ENCODE assay signal across 8 mouse cellular contexts in genomic region chr5:118321719-118322455, GRCm38 (mm10).
DNase-seq lines count a peak whose midpoint lies in the region; ATAC-seq lines count a peak whose summit lies in the region.

No protein-coding gene starts in this region.

- peaks cover 4% of the 10 kb centered on the region; the same call in 1 of the 2 replicates for H3K27me3 ChIP-seq in midbrain, embryonic 11.5 days (ENCODE audit: control insufficient read depth, insufficient read depth, low read length)
- peaks cover 57% of the 10 kb centered on the region for H3K27me3 ChIP-seq in midbrain, embryonic 10.5 days (ENCODE audit: low read depth, poor library complexity, severe bottlenecking)
- H3K27me3 ChIP-seq in forebrain, embryonic 12.5 days, result peaks cover 27% of the 10 kb centered on the region
- H3K27me3 ChIP-seq in limb, embryonic 10.5 days (ENCODE audit: low read depth, poor library complexity, severe bottlenecking), result peaks cover 61% of the 10 kb centered on the region
- H3K27me3 ChIP-seq in stomach, embryonic 15.5 days (replicated peaks), result 0 out of 2 replicates have a peak, but pooled peaks cover 7% of the 10 kb centered on the region

- 65% methylated on average over 18 of the region's 18 CpGs for WGBS in midbrain, embryonic 11.5 days
- WGBS in midbrain, embryonic 10.5 days, result 69% methylated on average over 18 of the region's 18 CpGs
- WGBS in forebrain, embryonic 12.5 days, result 32% methylated on average over 18 of the region's 18 CpGs
- WGBS in limb, embryonic 10.5 days, result 69% methylated on average over 18 of the region's 18 CpGs
- WGBS in stomach, embryonic 15.5 days, result 32% methylated on average over 18 of the region's 18 CpGs

- DNase-seq in midbrain, embryonic 11.5 days (ENCODE audit: low spot score, missing footprints), result peak; percentile 86
- DNase-seq in midbrain, embryonic 10.5 days (ENCODE audit: low spot score), result no peak
- no peak for DNase-seq in limb, embryonic 10.5 days (ENCODE audit: low spot score)
- DNase-seq in cerebellum, adult 11-12 months, result no peak
- no peak for DNase-seq in thymus, postnatal 0 days (ENCODE audit: low spot score)

- no peaks in the 10 kb centered on the region for H3K9me3 ChIP-seq in midbrain, embryonic 11.5 days (ENCODE audit: control insufficient read depth, low read length)
- H3K9me3 ChIP-seq in midbrain, embryonic 10.5 days (replicated peaks), result no peaks in the 10 kb centered on the region; the same call in 1 of the 2 replicates
- no peaks in the 10 kb centered on the region for H3K9me3 ChIP-seq in forebrain, embryonic 12.5 days
- H3K9me3 ChIP-seq in limb, embryonic 10.5 days (replicated peaks), result no peaks in the 10 kb centered on the region
- no peaks in the 10 kb centered on the region for H3K9me3 ChIP-seq in stomach, embryonic 15.5 days

- H3K36me3 ChIP-seq in midbrain, embryonic 11.5 days (ENCODE audit: control insufficient read depth, insufficient read depth, low read length), result no peaks in the 10 kb centered on the region
- no peaks in the 10 kb centered on the region for H3K36me3 ChIP-seq in midbrain, embryonic 10.5 days
- no peaks in the 10 kb centered on the region for H3K36me3 ChIP-seq in forebrain, embryonic 12.5 days (replicated peaks)
- H3K36me3 ChIP-seq in limb, embryonic 10.5 days, result no peaks in the 10 kb centered on the region
- H3K36me3 ChIP-seq in stomach, embryonic 15.5 days, result no peaks in the 10 kb centered on the region

- peak; percentile 42; the same call in 1 of the 2 replicates for ATAC-seq in midbrain, embryonic 11.5 days (ENCODE audit: low FRiP score)
- ATAC-seq in forebrain, embryonic 12.5 days (ENCODE audit: low FRiP score), result 0 out of 2 replicates have a peak, but pooled peaks have one; percentile 67
- no peak for ATAC-seq in stomach, embryonic 15.5 days (ENCODE audit: insufficient read depth, low FRiP score, low read depth)
- ATAC-seq in cerebellum, adult (ENCODE audit: insufficient number of reproducible peaks, low FRiP score, low TSS enrichment), result no peak

- no peak overlapping the region for H3K4me2 ChIP-seq in midbrain, embryonic 11.5 days
- H3K4me2 ChIP-seq in forebrain, embryonic 12.5 days, result no peak overlapping the region
- H3K4me2 ChIP-seq in stomach, embryonic 15.5 days, result no peak overlapping the region

- H3K4me1 ChIP-seq in midbrain, embryonic 11.5 days (ENCODE audit: control insufficient read depth, insufficient read depth, low read length), result peaks cover 4% of the 10 kb centered on the region
- peaks cover 28% of the 10 kb centered on the region for H3K4me1 ChIP-seq in midbrain, embryonic 10.5 days
- H3K4me1 ChIP-seq in forebrain, embryonic 12.5 days, result peaks cover 29% of the 10 kb centered on the region
- H3K4me1 ChIP-seq in limb, embryonic 10.5 days, result peaks cover 36% of the 10 kb centered on the region
- 0 out of 2 replicates have a peak, but pooled peaks cover 10% of the 10 kb centered on the region for H3K4me1 ChIP-seq in stomach, embryonic 15.5 days

- no peak overlapping the region for H3K9ac ChIP-seq in midbrain, embryonic 11.5 days (ENCODE audit: low read length)
- H3K9ac ChIP-seq in forebrain, embryonic 12.5 days, result no peak overlapping the region
- no peak overlapping the region for H3K9ac ChIP-seq in stomach, embryonic 15.5 days

- no peak overlapping the region for H3K27ac ChIP-seq in midbrain, embryonic 11.5 days (ENCODE audit: low read depth, low read length)
- H3K27ac ChIP-seq in midbrain, embryonic 10.5 days (replicated peaks), result no peak overlapping the region
- H3K27ac ChIP-seq in forebrain, embryonic 12.5 days, result peak overlapping the region; percentile 58
- peak overlapping the region; percentile 73; the same call in 1 of the 2 replicates for H3K27ac ChIP-seq in limb, embryonic 10.5 days
- H3K27ac ChIP-seq in stomach, embryonic 15.5 days, result peak overlapping the region; percentile 45; the same call in 1 of the 2 replicates

- no peak overlapping the region for H3K4me3 ChIP-seq in midbrain, embryonic 11.5 days (ENCODE audit: low read depth, low read length)
- no peak overlapping the region for H3K4me3 ChIP-seq in midbrain, embryonic 10.5 days
- no peak overlapping the region for H3K4me3 ChIP-seq in forebrain, embryonic 12.5 days (replicated peaks)
- no peak overlapping the region for H3K4me3 ChIP-seq in limb, embryonic 10.5 days
- H3K4me3 ChIP-seq in stomach, embryonic 15.5 days (replicated peaks), result no peak overlapping the region

Comparison
In these comparisons a context has a peak if more than half of its experiments do, and no peak if none do; other contexts are left out.
1. ATAC-seq: peak in midbrain, embryonic 11.5 days (single experiment) and forebrain, embryonic 12.5 days (single experiment); none in stomach, embryonic 15.5 days (single experiment) and cerebellum, adult (single experiment).
2. H3K27ac ChIP-seq: peak in forebrain, embryonic 12.5 days (single experiment), limb, embryonic 10.5 days (single experiment) and stomach, embryonic 15.5 days (single experiment); none in midbrain, embryonic 11.5 days (single experiment) and midbrain, embryonic 10.5 days (single experiment).